Mouse (Mus musculus) urinary bladder, adult 2 months (tissue): ENCODE data around the gene Olfr1245. TPM values are rescaled to one million over a fixed set of nuclear protein-coding genes. Genes with fewer than 3 reads are reported as not detected.
"Not testable (repeated sequence)": the region's sequence is repeated elsewhere in the genome, so short reads cannot be mapped to it uniquely, and the experiment has no call there.

ENCODE experiments used
- DNase-seq: peaks from one replicate; pipeline ENCODE4 v3.0.0; 2022; ENCODE audit warnings: low spot score
- polyA plus RNA-seq: library from polyadenylated mRNA; depleted of rRNA; stranded (reverse); fragments of >200 nt; gene quantifications from 2 replicates; pipeline ENCODE4 v1.2.3, GENCODE M21; 2012; rRNA removed

Olfr1245 gene
- not detected in 2 replicates for polyA plus RNA-seq

DNA sequence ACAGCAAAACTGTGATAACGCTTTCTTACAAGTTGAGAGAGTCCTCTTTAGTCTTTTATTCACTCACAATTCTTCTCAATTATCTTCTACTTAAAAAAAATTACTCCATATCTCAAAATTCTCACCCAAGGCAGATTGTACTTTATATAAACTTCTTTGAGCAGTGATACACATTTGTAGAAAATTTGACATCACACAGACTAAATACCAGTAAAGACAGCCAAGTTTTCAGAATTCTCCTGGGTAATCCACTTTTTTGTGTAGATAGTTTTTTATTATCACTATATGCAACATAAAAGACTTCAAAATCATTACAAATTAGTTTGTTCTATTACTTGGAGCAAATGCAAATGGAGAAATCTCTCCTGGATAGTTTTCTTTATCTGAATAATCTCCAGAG, at the start of gene Olfr1245:
Olfr1245 (minus strand) TSS at position 101 of the 400 bp plus-strand sequence.
- no peak for DNase-seq

DNA sequence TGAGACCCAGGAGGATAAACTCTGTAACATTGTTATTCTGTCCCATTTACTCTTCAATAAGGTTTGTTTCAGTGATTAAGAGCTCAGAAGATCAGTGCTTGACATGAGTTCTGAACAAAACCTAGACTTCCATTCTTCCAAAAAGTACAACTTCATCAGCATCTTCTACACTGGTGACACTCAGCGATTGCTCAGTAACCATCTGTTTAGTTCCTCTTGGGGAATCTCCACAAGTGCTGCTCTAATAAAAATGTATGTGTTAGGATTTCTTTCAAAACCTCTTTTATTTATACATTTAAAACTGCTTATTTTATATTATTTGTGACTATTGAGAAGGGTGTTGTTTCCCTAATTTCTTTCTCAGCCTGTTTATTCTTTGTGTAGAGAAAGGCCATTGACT, 39.9 kb upstream of the Olfr1245 start, which contains the start of gene Olfr1248:
Olfr1248 (minus strand) TSS at position 101 of the 400 bp plus-strand sequence.
- DNase-seq = not testable (repeated sequence)

DNA sequence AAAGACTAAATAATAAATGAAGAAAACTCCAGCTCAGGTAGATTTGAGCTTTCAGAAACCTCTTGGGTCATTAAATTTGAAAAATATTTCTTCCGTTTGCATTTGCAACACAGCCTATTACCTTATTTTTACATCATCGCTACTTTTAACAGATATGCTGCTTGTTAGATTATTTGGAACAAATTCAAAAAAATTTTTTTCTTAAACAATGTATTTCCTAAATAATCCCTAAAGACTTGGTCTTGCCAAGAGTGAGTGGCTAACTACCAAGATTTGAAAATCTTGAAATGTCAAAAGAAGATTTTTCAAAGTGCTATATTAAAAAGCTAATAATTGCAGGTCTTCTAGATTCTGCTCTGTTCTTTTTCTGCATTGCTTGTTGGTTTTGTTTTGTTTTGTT, 35.8 kb upstream of the Olfr1245 start, which contains the start of gene Olfr1247:
Olfr1247 (minus strand) TSS at position 101 of the 400 bp plus-strand sequence.
- no peak for DNase-seq

DNA sequence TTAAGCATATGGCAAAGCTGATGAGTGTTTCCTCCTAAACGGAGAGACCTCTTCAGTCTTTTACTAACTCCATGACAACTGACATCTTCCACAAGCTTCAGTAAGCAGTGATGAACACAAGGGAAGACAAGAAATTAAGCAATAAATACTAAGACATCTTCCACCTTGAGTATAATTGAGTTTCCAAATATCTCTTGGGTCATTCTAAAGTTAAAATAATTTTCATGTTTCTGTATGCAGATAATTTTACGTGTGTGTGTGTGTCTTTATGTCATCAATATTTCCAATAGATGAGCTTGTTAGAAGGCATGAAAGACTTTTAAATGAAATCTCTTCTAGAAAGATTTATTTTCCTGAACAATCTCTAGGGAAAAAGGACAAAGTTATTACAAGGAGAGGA, 14.8 kb upstream of the Olfr1245 start, which contains the start of gene Olfr1246:
Olfr1246 (minus strand) TSS at position 101 of the 400 bp plus-strand sequence.
- no peak for DNase-seq

DNA sequence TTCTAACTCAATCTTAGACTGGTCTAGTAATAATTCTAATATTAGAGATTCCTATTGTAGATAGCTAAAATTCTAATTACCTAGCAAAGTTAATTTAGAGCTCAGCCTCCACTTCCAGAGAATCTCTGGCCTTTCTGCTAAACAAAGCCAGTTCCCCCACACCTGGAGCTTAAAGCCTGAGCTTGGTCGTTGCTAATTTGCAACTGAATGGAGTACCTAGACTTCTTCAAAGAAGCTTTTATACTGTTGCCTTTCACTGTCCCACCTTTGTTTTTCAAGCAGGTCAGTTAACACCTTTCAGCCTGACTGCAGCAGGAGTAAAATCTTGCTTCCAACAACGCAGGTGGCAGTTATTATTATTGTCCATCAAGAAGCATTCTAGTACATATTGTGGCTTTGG, 15.5 kb downstream of the Olfr1245 start:
- DNase-seq = not testable (repeated sequence)

DNA sequence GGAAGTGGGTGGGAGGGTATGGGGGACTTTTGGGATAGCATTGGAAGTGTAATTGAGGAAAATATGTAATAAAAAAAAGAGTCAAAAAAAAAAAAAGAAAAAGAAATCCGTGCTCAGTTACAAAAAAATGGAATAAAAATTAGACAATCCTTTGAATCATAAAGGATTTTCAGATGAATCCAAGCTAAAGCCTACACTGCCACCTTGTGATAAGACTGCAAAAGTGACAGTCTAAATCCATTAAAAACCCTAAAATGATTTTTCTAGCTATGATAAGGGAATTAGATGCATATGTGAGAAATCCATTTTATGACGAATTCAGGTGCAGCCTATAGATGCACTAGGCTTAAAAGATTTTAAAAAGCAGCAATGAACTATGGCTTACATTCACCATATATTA, 33.7 kb downstream of the Olfr1245 start:
- no peak for DNase-seq

DNA sequence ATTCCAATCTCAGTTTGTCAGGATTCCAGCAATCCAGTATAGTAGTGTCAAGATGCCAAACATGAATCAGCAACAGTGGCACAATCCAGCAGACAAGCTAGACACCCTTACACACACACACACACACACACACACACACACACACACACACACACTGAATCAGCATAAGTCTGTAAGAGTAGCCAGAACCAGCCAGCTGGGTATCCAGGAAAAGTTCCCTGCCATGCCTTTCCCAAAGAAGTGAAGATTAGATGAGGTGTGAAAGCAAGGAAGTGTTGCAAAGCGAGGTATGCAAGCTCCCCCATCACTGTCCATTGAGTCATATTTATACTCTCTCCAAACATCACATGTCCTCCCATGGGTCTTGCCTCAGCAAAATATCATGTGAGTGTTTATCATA, 38.3 kb downstream of the Olfr1245 start:
- no peak for DNase-seq

DNA sequence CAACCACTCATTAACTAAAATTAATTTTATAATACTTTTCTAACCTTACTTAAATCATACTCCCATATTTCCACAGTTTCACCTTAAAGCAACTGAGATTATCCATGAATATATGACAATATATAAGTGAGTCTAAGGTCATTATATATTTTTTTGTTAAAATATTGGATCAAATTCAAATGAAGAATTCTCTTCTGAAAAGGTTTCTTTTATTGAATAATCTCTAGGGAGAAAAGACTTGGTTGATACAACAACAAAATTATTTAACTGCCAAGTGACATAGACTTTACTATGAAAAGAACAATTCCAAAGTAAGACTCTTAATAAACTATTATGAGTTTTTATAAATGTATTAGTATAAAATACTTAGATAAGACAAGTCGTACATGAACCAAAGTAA, 46.9 kb downstream of the Olfr1245 start, which contains the start of gene Olfr1243:
Olfr1243 (minus strand) TSS at position 101 of the 400 bp plus-strand sequence.
- no peak for DNase-seq

Other genes with a start within 250 kb of the Olfr1245 start
- not detected in 2 replicates for gene Olfr1232, start 248.8 kb downstream of the Olfr1245 start, polyA plus RNA-seq
- gene Olfr1233, start 236.0 kb downstream of the Olfr1245 start, polyA plus RNA-seq = not detected in 2 replicates
- gene Olfr1234, start 213.6 kb downstream of the Olfr1245 start, polyA plus RNA-seq = not detected in 2 replicates
- gene Olfr1238, start 168.8 kb downstream of the Olfr1245 start, polyA plus RNA-seq = not detected in 2 replicates
- gene Olfr1239, start 158.0 kb downstream of the Olfr1245 start, polyA plus RNA-seq = not detected in 2 replicates
- gene Olfr1240, start 135.4 kb downstream of the Olfr1245 start, polyA plus RNA-seq = not detected in 2 replicates
- gene Olfr1241, start 91.3 kb downstream of the Olfr1245 start, polyA plus RNA-seq = not detected in 2 replicates
- not detected in 2 replicates for gene Olfr1242, start 80.1 kb downstream of the Olfr1245 start, polyA plus RNA-seq
- gene Olfr1243, start 47.0 kb downstream of the Olfr1245 start, polyA plus RNA-seq = not detected in 2 replicates
- gene Olfr1246, start 14.7 kb upstream of the Olfr1245 start, polyA plus RNA-seq = not detected in 2 replicates
- not detected in 2 replicates for gene Olfr1247, start 35.7 kb upstream of the Olfr1245 start, polyA plus RNA-seq
- gene Olfr1248, start 39.8 kb upstream of the Olfr1245 start, polyA plus RNA-seq = not detected in 2 replicates
- not detected in 2 replicates for gene Olfr1249, start 56.5 kb upstream of the Olfr1245 start, polyA plus RNA-seq
- gene Olfr1250, start 83.0 kb upstream of the Olfr1245 start, polyA plus RNA-seq = not detected in 2 replicates
- gene Olfr1251, start 93.5 kb upstream of the Olfr1245 start, polyA plus RNA-seq = not detected in 2 replicates
- gene Olfr1252, start 146.6 kb upstream of the Olfr1245 start, polyA plus RNA-seq = not detected in 2 replicates
- not detected in 2 replicates for gene Olfr1253, start 178.6 kb upstream of the Olfr1245 start, polyA plus RNA-seq
- gene Olfr1254, start 215.2 kb upstream of the Olfr1245 start, polyA plus RNA-seq = not detected in 2 replicates
- gene Olfr1255, start 233.6 kb upstream of the Olfr1245 start, polyA plus RNA-seq = not detected in 2 replicates